Mouse (Mus musculus) liver, embryonic 15.5 days (tissue): ENCODE measurements around the gene Lims1. TPM values are rescaled to one million over a fixed set of nuclear protein-coding genes. Genes with fewer than 3 reads are reported as not detected.
A peak's percentile ranks its signal among the peaks of the same experiment; 100 is the strongest.

Experiments used
- ATAC-seq: fragments of 200-750 bp; cut with Nextera tagmentation; 2 replicates; pipeline ENCODE4 v1.8.0; 2017; ENCODE audit warnings: moderate number of reproducible peaks, mild to moderate bottlenecking, moderate library complexity; ENCODE audit not compliant: insufficient read depth
- H3K27ac ChIP-seq: fragments of 300-500 bp; sonication (generic); replicated peaks from 2 replicates; pipeline ENCODE4 v1.5.1; 2015; ENCODE audit warnings: mild to moderate bottlenecking, inconsistent platforms
- H3K27me3 ChIP-seq: fragments of 300-500 bp; sonication (generic); 2 replicates; pipeline ENCODE4 v1.6.1; 2015; ENCODE audit warnings: mild to moderate bottlenecking, inconsistent platforms
- H3K36me3 ChIP-seq: fragments of 300-500 bp; sonication (generic); replicated peaks from 2 replicates; pipeline ENCODE4 v1.6.1; 2015; ENCODE audit warnings: moderate library complexity, mild to moderate bottlenecking, inconsistent platforms
- H3K4me1 ChIP-seq: fragments of 300-500 bp; sonication (generic); replicated peaks from 2 replicates; pipeline ENCODE4 v1.6.1; 2015; ENCODE audit warnings: inconsistent platforms
- H3K4me2 ChIP-seq: fragments of 300-500 bp; sonication (generic); 2 replicates; pipeline ENCODE4 v1.6.1; 2015; ENCODE audit warnings: moderate library complexity, mild to moderate bottlenecking, inconsistent platforms
- H3K4me3 ChIP-seq: fragments of 300-500 bp; sonication (generic); replicated peaks from 2 replicates; pipeline ENCODE4 v1.5.1; 2015; ENCODE audit warnings: mild to moderate bottlenecking, inconsistent platforms
- H3K9ac ChIP-seq: fragments of 300-500 bp; sonication (generic); 2 replicates; pipeline ENCODE4 v1.6.1; 2015; ENCODE audit warnings: moderate library complexity, mild to moderate bottlenecking, inconsistent platforms
- H3K9me3 ChIP-seq: fragments of 300-500 bp; sonication (generic); replicated peaks from 2 replicates; pipeline ENCODE4 v1.6.1; 2016; ENCODE audit warnings: inconsistent platforms
- WGBS: fragments of 180-500 bp; shearing (Covaris S2); methylation state at CpG from one replicate; pipeline ENCODE4 v1.1.7; 2015; ENCODE audit warnings: mixed read lengths; ENCODE audit not compliant: insufficient replicate concordance; 5-methylcytosine and 5-hydroxymethylcytosine counted together
- polyA plus RNA-seq: library from polyadenylated mRNA; unstranded; fragments of >200 nt; fragmentation: Nextera tagmentation; extraction: Ambion mirVana; gene quantifications from 2 replicates; pipeline ENCODE4 v1.2.1, GENCODE M21; 2015

Lims1 gene
- polyA plus RNA-seq, 1 experiment from 2014 or later, result 85.4 TPM

DNA sequence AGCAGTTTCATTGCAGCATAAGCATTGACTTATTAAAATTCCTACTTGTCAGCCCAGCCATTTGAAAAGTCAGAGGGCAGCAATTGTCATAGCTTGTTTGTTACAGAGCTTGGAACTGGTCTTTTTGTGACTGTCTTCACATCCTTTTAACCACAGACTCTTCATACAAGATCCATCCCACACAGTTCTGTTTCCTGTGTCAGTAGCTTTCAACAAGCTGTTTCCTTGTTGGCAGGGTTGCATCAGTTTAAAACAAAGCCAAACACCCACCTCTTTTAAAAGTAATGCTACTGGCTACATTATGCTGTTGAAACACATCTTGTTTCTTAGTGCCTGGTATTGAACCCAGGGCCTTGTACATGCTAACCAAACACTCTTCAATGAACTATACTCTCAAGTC is 46.9 kb downstream of the Lims1 start:
- no peaks in the 10 kb centered on the region for H3K27me3 ChIP-seq
- H3K4me2 ChIP-seq, result peak overlapping the region; percentile 66
- peak overlapping the region; percentile 94 for H3K27ac ChIP-seq
- H3K36me3 ChIP-seq, result 0 out of 2 replicates have a peak, but pooled peaks cover 4% of the 10 kb centered on the region
- peak overlapping the region; percentile 78; the same call in 1 of the 2 replicates for H3K9ac ChIP-seq
- ATAC-seq, result no peak
- peaks cover 90% of the 10 kb centered on the region for H3K4me1 ChIP-seq
- no peaks in the 10 kb centered on the region for H3K9me3 ChIP-seq
- H3K4me3 ChIP-seq, result no peak overlapping the region

DNA sequence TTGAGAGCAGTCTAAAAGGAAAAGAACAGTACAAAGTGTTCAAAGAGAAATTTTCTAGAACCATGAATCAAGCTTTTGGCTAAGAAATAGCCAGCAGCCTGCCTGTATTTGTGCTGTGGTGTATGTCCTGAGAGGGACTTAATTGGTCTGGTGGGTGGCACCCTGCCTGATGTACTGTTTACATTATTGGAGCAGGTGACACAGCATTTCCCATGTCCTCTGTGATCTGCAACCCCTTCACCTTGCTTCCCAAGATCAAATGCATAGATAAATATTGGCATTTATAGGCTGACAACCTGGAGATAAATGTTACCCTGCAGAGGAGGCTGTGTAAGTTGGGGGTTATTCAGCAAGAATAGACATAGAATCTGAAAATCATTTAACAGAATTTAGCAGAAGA is 47.3 kb downstream of the Lims1 start:
- Histone ChIP-seq H3K36me3 (0 out of 2 replicates have a peak, but pooled peaks cover 4% of the 10 kb centered on the region), H3K9ac (peak overlapping the region; percentile 78; the same call in 1 of the 2 replicates), H3K4me3 (peak overlapping the region; percentile 71; the same call in 1 of the 2 replicates), H3K9me3 (no peaks in the 10 kb centered on the region), H3K4me1 (peaks cover 88% of the 10 kb centered on the region), H3K27me3 (no peaks in the 10 kb centered on the region), H3K4me2 (peak overlapping the region; percentile 66), H3K27ac (peak overlapping the region; percentile 94)
- ATAC-seq, result peak; percentile 57

DNA sequence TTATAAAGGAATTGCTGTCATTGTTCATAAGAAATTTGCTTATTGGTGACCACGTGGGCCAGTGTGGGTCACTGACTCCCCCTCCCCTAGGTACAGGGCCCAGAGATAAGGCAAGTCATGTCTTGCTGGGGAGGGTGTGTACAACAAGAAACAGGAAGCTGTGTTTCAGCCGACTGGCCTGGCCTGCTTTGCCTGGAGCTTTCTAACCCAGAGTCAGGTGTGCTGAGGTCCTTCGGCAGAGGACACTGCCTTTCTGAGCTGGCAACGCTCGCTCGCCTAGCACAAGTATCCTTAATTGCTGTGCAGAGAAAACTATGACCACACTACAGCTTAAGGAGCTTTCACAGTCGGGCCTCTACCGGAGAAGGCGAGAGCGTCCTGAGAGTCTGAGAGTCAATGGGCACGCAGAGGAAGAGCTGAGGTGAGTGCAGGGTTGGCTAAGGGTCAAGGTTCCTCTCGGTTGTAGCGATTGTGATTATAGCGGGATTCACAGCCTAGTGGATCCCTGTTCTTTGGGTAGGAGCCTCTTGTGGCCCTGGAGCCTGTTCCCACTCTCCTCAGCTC is 48.1 kb downstream of the Lims1 start:
- Histone ChIP-seq H3K4me2 (peak overlapping the region; percentile 66), H3K9me3 (no peaks in the 10 kb centered on the region), H3K4me1 (peaks cover 80% of the 10 kb centered on the region), H3K9ac (peak overlapping the region; percentile 78), H3K27me3 (no peaks in the 10 kb centered on the region), H3K36me3 (0 out of 2 replicates have a peak, but pooled peaks cover 4% of the 10 kb centered on the region), H3K4me3 (peak overlapping the region; percentile 71), H3K27ac (peak overlapping the region; percentile 94)
- 3% methylated on average over 14 of the region's 14 CpGs for WGBS
- ATAC-seq, result peak; percentile 75

DNA sequence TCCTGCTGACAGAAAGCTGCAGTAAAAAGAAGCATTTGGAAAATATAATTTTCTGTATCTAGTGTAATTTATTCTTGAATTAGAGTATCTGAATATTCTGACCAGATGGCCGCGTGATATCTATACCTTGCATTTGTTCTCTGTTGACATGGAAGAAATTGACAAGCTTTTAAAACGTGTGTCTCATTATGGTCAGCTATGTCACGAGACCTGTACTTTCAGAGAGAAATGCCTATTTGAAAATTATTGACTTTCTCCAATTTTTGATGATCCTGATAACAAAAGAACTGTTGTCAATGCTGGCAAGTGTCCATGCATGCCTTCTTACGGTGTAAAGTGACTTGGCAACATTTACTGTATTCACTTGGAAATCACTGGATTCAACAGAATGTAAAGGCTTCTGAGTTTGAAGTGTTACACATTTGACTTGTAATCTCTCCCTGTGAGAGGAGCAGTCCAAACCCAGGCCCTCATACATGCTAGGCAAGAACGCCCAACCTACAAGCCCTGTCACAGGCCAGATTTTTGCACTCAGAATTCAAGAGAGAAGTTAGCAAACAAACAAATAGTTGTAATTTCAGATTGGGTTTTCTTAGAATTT is 49.3 kb downstream of the Lims1 start:
- H3K9ac ChIP-seq, result peak overlapping the region; percentile 31
- no peak for ATAC-seq
- H3K27me3 ChIP-seq, result no peaks in the 10 kb centered on the region
- peak overlapping the region; percentile 66 for H3K4me2 ChIP-seq
- H3K4me1 ChIP-seq, result peaks cover 70% of the 10 kb centered on the region
- peak overlapping the region; percentile 71 for H3K4me3 ChIP-seq
- H3K9me3 ChIP-seq, result no peaks in the 10 kb centered on the region
- H3K27ac ChIP-seq, result peak overlapping the region; percentile 94
- H3K36me3 ChIP-seq, result 0 out of 2 replicates have a peak, but pooled peaks cover under 1% of the 10 kb centered on the region
- 17% methylated on average over 6 of the region's 6 CpGs for WGBS

DNA sequence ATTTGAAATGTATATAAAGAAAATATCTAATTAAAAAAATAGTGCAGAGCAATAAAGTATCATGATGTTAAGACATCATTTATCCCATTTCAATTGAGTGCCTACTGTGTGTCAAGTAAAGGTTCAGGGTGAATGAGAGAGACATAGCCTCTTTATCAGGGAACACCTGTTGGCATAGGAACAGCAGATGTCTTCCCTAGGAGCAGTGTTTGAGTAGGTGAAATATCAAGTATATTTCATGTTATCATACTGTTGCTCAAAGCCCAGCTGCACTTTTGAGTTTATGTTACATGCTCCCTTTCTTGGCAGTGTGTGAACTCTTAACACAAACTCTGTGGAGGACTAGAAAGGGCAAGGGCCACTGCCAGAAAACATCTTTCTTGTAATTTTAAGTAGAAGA is 50.6 kb downstream of the Lims1 start:
- peak overlapping the region; percentile 31 for H3K9ac ChIP-seq

DNA sequence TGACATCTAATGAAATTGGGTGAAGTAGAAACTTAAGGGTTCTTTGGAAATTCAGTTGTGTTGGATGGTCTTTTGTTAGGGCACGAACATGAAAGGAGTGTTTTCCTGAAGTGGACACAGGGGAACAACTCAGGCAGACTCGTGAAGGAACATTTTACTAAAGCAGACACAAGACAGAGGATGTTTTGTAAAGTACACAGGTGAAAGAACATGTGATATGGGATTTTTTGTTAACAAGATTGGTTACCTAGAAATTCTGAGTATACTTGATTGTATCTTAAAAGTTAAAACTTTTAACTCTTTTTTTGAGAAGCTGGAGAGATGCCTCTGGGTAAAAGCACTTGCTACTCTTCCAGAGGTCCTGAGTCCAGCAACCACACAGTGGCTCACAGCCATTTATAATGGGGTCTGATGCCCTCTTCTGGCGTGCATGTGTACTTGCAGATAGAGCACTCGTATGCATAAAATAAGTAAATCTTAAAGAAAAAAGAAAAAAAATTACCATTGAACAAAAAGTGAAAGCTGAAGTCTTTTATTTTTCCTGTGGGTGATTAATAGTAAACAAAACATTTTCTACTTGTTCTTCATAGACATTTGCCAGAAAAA is 54.4 kb downstream of the Lims1 start:
- no peaks in the 10 kb centered on the region for H3K27me3 ChIP-seq
- H3K4me2 ChIP-seq, result no peak overlapping the region
- no peak for ATAC-seq
- H3K27ac ChIP-seq, result no peak overlapping the region
- peaks cover 58% of the 10 kb centered on the region for H3K4me1 ChIP-seq
- no peak overlapping the region for H3K4me3 ChIP-seq
- no peaks in the 10 kb centered on the region for H3K9me3 ChIP-seq
- no peak overlapping the region for H3K9ac ChIP-seq
- no peaks in the 10 kb centered on the region for H3K36me3 ChIP-seq
- WGBS, result 24% methylated on average over 4 of the region's 4 CpGs

More for the DNA sequence above, 50.6 kb downstream of the Lims1 start:
- H3K27me3 ChIP-seq, result no peaks in the 10 kb centered on the region
- peak overlapping the region; percentile 66 for H3K4me2 ChIP-seq
- peak; percentile 26 for ATAC-seq
- peaks cover 63% of the 10 kb centered on the region for H3K4me1 ChIP-seq
- peak overlapping the region; percentile 94 for H3K27ac ChIP-seq
- no peaks in the 10 kb centered on the region for H3K9me3 ChIP-seq
- peak overlapping the region; percentile 71 for H3K4me3 ChIP-seq
- H3K36me3 ChIP-seq, result no peaks in the 10 kb centered on the region

DNA sequence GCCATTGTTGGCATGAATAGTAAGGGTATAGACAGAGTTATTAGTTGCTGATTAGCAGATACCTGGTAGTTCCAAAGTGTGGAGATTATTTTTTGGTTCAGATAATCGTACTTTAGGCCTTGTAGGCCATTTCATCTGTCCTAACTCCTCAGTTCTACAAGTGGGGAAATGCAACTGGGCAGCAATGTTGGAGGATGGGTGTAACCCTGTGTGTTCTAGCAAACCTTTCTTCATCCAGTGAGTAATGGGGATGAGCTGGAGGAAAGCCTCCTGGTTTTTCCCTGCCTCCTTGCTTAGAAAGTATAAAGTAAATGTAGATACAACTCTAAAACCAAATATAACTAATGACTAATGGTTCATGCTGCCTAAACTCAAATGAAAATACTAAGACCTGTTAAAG is 55.1 kb downstream of the Lims1 start:
- 47% methylated on average over 1 of the region's 1 CpGs for WGBS
- no peaks in the 10 kb centered on the region for H3K27me3 ChIP-seq
- H3K4me2 ChIP-seq, result no peak overlapping the region
- no peak for ATAC-seq
- H3K4me1 ChIP-seq, result peaks cover 56% of the 10 kb centered on the region
- no peaks in the 10 kb centered on the region for H3K9me3 ChIP-seq
- no peaks in the 10 kb centered on the region for H3K36me3 ChIP-seq
- H3K4me3 ChIP-seq, result no peak overlapping the region
- H3K27ac ChIP-seq, result no peak overlapping the region
- no peak overlapping the region for H3K9ac ChIP-seq

DNA sequence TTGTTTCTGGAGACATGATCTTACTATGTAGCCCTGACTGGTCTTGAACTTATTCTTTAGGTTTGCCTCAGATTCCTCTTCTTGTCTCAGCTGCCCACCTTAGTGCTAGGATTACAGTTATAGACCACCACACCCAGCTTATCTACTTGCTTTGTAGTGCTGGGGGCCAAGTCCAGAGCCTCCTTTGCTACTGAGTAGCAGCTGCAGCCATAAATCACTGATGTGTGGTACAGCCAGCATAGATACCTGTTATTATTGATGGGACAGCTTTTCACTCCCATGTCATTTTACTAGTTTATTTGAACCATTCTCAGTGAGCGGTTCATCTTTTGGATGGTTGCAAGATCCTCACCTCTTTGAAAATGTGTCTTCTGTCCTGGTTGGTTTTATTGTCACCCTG is 56.4 kb downstream of the Lims1 start:
- H3K4me1 ChIP-seq, result peaks cover 55% of the 10 kb centered on the region
- H3K9me3 ChIP-seq, result no peaks in the 10 kb centered on the region
- H3K4me3 ChIP-seq, result no peak overlapping the region
- ATAC-seq, result no peak
- H3K4me2 ChIP-seq, result no peak overlapping the region
- 81% methylated on average over 1 of the region's 1 CpGs for WGBS
- no peak overlapping the region for H3K27ac ChIP-seq
- H3K9ac ChIP-seq, result no peak overlapping the region
- no peaks in the 10 kb centered on the region for H3K27me3 ChIP-seq
- H3K36me3 ChIP-seq, result no peaks in the 10 kb centered on the region

DNA sequence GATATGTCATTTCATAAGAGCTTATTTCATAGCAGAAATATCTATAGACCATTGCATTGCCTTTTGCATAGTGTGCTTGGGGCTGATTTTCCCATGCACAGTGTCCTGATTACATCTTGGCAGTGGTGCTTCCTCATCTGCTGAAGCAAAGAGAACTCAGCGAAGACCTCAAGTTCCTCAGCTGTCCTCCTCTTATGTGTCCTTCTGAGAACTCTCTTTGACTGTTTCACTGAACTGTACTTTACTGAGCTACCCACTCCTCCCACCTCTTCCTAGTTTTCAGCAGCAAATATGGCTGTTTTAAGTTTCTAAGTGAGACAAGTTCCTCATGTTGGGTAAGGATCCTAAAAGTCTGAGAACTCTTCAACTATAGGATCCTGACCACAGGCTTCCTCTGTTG is 58.6 kb downstream of the Lims1 start:
- Histone ChIP-seq H3K9ac (no peak overlapping the region), H3K9me3 (no peaks in the 10 kb centered on the region), H3K27ac (no peak overlapping the region), H3K27me3 (no peaks in the 10 kb centered on the region), H3K4me3 (no peak overlapping the region), H3K4me2 (no peak overlapping the region), H3K36me3 (no peaks in the 10 kb centered on the region; the same call in 1 of the 2 replicates), H3K4me1 (peaks cover 52% of the 10 kb centered on the region)
- ATAC-seq, result no peak
- WGBS, result 15% methylated on average over 1 of the region's 1 CpGs

DNA sequence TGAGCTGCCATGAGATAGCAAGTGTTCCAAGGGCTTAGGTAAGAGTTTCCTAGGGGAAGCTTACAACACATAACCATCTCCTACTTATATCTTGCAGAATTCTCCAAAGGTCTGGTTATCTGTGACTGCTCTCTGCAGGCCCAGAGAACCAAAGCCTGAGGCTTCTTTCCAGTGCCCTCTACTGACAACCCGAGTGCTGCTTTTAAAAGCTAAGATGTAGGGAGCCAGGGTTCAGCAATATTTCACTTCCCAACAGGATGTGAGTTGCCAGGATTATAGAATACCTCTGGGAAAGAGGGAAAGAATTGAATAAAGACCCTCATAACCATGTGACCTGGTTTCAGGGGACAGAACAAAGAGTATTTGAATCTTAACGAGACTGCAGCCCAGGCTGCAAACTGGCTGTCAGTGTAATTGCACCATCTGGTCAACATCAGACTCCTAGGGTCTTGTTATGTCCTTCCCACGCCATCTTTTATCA is 59.4 kb downstream of the Lims1 start:
- Histone ChIP-seq H3K4me2 (no peak overlapping the region), H3K27ac (no peak overlapping the region), H3K27me3 (no peaks in the 10 kb centered on the region), H3K36me3 (no peaks in the 10 kb centered on the region; the same call in 1 of the 2 replicates), H3K9ac (no peak overlapping the region), H3K9me3 (no peaks in the 10 kb centered on the region), H3K4me3 (no peak overlapping the region), H3K4me1 (peaks cover 52% of the 10 kb centered on the region)
- 27% methylated on average over 3 of the region's 3 CpGs for WGBS
- ATAC-seq, result no peak

DNA sequence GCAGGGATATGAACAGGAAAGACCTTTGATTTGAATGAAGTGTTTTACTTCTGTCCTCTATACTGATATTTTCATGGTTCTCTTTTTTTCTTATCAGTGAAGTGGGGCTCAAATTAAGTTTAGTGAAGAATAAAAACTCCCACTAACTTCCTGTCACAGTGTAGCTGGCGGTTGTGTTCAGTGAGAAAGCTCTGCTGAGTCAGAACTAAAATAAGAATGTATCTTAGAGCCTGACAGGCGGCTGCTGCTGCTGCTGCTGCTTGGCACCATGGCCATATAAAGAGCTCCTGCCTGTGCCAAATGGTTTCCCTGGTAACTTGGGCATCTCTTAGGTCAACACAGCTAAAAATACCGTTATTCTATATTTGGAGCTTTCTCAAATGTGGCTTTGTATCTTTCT is 60.0 kb downstream of the Lims1 start:
- Histone ChIP-seq H3K4me3 (no peak overlapping the region), H3K9me3 (no peaks in the 10 kb centered on the region), H3K4me1 (peaks cover 51% of the 10 kb centered on the region), H3K27me3 (no peaks in the 10 kb centered on the region), H3K36me3 (no peaks in the 10 kb centered on the region; the same call in 1 of the 2 replicates), H3K4me2 (no peak overlapping the region), H3K9ac (no peak overlapping the region), H3K27ac (no peak overlapping the region)
- 24% methylated on average over 3 of the region's 3 CpGs for WGBS
- ATAC-seq, result no peak
